Mouse (Mus musculus): Measurements from ENCODE around the gene Alox15. TPM values are rescaled to one million over a fixed set of nuclear protein-coding genes. Genes with fewer than 3 reads are reported as not detected.
A peak's percentile ranks its signal among the peaks of the same experiment; 100 is the strongest.

Alox15 gene
- polyA plus RNA-seq, 1 experiment: 0.50 TPM

DNA sequence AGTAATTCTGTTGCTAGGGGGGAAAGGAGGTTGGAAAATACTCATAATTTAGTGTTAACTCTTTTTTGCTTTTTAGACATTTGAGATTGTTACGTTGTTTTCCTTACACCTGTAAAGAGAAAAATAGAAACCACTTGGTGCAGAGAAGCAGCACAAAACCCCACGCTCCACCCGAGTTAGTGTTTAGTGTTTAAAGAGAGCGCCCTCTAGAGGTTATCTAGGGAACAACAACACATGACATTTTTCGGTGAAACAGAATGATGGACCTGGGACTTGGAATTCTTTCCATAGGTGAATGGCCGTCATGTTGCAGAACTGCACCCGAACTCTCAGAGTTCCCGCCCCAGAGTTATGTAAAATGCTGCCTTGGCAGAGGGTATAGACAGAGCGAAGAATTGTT lies 42.5 kb downstream of the Alox15 start:
- TF ChIP-seq FLI1 (IDR thresholded peaks at IDR 0.05; ENCODE audit: low read length) (no peak), GATA1 (IDR thresholded peaks at IDR 0.05; ENCODE audit: borderline replicate concordance, low read length) (no peak)
- no peak overlapping the region for H3K4me3 ChIP-seq (replicated peaks)
- no peaks in the 10 kb centered on the region for H3K9me3 ChIP-seq
- H3K27me3 ChIP-seq (replicated peaks): no peaks in the 10 kb centered on the region
- H3K4me1 ChIP-seq: peaks cover 83% of the 10 kb centered on the region
- H3K36me3 ChIP-seq (replicated peaks; ENCODE audit: low read length): peaks cover 1% of the 10 kb centered on the region

DNA sequence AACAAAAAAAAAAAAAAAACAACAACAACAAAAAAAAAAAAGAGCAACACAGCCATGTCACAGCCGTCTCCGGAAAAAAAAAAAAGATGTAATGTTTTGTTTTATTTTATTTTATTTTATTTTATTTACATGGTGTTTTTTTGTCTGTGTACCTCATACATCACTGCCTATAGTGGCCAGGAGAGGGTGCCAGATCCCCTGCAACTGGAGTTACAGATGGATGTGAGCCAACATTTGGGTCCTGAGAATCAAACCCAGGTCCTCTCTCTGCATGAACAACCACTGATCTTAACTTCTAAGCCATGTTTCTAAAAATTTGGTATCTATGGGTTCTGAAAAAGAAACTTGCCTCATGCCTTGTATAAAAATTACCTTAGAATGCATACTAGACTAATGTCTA lies 43.5 kb downstream of the Alox15 start:
- H3K36me3 ChIP-seq (replicated peaks; ENCODE audit: low read length): peaks cover 3% of the 10 kb centered on the region
- TF ChIP-seq GATA1 (IDR thresholded peaks at IDR 0.05; ENCODE audit: borderline replicate concordance, low read length) (no peak), FLI1 (IDR thresholded peaks at IDR 0.05; ENCODE audit: low read length) (no peak)
- H3K4me1 ChIP-seq: peaks cover 82% of the 10 kb centered on the region
- H3K4me3 ChIP-seq (replicated peaks): no peak overlapping the region
- H3K27me3 ChIP-seq (replicated peaks): no peaks in the 10 kb centered on the region
- no peaks in the 10 kb centered on the region for H3K9me3 ChIP-seq

DNA sequence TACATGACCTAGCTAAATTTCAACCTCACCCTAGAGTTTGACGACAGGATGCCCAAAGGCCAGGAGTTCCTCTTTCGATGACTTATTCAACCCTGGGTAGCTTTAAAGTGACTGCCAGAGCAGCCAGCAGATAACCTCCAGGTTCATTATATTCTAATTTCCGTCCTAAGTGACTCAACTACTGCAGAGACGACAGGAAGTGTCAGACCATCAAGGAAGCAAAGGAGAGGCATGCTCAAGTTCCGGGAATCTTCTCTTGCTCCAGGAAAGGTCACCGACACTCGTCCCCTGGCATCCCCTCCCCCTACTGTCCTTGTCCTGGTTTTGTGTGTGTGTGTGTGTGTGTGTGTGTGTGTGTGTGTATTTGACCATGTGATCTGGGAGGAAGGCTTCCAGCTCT lies 45.7 kb downstream of the Alox15 start:
- H3K36me3 ChIP-seq (replicated peaks; ENCODE audit: low read length): peaks cover 6% of the 10 kb centered on the region

DNA sequence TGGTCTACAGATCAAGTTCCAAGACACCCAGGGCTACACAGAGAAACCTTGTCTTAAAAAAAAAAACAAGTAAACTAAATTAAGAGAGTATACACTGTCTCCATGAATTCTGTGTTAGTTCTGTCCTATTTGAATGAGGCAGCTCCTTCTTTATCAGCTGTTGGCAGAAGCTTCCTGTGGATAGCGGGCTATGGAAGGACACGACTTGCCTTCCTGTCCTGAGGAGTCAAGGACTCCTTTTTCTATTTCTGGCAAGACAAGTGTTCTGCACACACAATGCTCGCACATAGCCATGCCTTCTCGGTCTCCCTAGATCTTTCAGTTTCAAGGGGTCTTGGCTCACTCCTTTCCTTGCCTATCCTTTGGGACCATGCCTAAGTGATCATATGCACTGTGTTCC lies 49.5 kb downstream of the Alox15 start:
- Histone ChIP-seq H3K9me3 (no peaks in the 10 kb centered on the region), H3K4me1 (peaks cover 93% of the 10 kb centered on the region), H3K36me3 (replicated peaks; ENCODE audit: low read length) (peaks cover 10% of the 10 kb centered on the region), H3K27me3 (replicated peaks) (no peaks in the 10 kb centered on the region), H3K4me3 (replicated peaks) (peak overlapping the region; percentile 85)
- TF ChIP-seq GATA1 (IDR thresholded peaks at IDR 0.05; ENCODE audit: borderline replicate concordance, low read length): peak; percentile 90; the same call in 2 of the 3 replicates
- TF ChIP-seq FLI1 (IDR thresholded peaks at IDR 0.05; ENCODE audit: low read length): peak; percentile 82

More for the DNA sequence above, 45.7 kb downstream of the Alox15 start:
- no peaks in the 10 kb centered on the region for H3K27me3 ChIP-seq (replicated peaks)
- TF ChIP-seq FLI1 (IDR thresholded peaks at IDR 0.05; ENCODE audit: low read length) (no peak), GATA1 (IDR thresholded peaks at IDR 0.05; ENCODE audit: borderline replicate concordance, low read length) (no peak)
- H3K4me3 ChIP-seq (replicated peaks): peak overlapping the region; percentile 81
- H3K4me1 ChIP-seq: peaks cover 86% of the 10 kb centered on the region
- H3K9me3 ChIP-seq: no peaks in the 10 kb centered on the region

GRCm38 (mm10) chr11:70297836-70298454 lies 53.9 kb downstream of the Alox15 start:
- Histone ChIP-seq H3K4me3 (replicated peaks) (peak overlapping the region; percentile 79), H3K36me3 (replicated peaks; ENCODE audit: low read length) (peaks cover 13% of the 10 kb centered on the region), H3K27me3 (replicated peaks) (no peaks in the 10 kb centered on the region), H3K9me3 (peaks cover 6% of the 10 kb centered on the region), H3K4me1 (peaks cover 88% of the 10 kb centered on the region)
- TF ChIP-seq GATA1 (IDR thresholded peaks at IDR 0.05; ENCODE audit: borderline replicate concordance, low read length) (peak; percentile 98), FLI1 (IDR thresholded peaks at IDR 0.05; ENCODE audit: low read length) (peak; percentile 56; the same call in 1 of the 2 replicates)

GRCm38 (mm10) chr11:70297405-70297804 lies 54.4 kb downstream of the Alox15 start:
- no peaks in the 10 kb centered on the region for H3K27me3 ChIP-seq (replicated peaks)
- TF ChIP-seq GATA1 (IDR thresholded peaks at IDR 0.05; ENCODE audit: borderline replicate concordance, low read length) (no peak), FLI1 (IDR thresholded peaks at IDR 0.05; ENCODE audit: low read length) (no peak)
- H3K4me1 ChIP-seq: peaks cover 86% of the 10 kb centered on the region
- peak overlapping the region; percentile 79 for H3K4me3 ChIP-seq (replicated peaks)
- peaks cover 13% of the 10 kb centered on the region for H3K36me3 ChIP-seq (replicated peaks; ENCODE audit: low read length)
- H3K9me3 ChIP-seq: peaks cover 6% of the 10 kb centered on the region

Other genes starting within 250 kb of the Alox15 start
- gene Mgl2, start 221.7 kb downstream of the Alox15 start, polyA plus RNA-seq (2012; ENCODE audit: insufficient read depth, low replicate concordance): not detected in 2 replicates
- 0.93 TPM in 1 of 2 replicates, not detected in the other for gene Clec10a, start 195.8 kb downstream of the Alox15 start, polyA plus RNA-seq (2012; ENCODE audit: insufficient read depth, low replicate concordance)
- gene Slc16a11, start 139.3 kb downstream of the Alox15 start, polyA plus RNA-seq (2012; ENCODE audit: insufficient read depth, low replicate concordance): not detected in 2 replicates
- gene Slc16a13, start 131.0 kb downstream of the Alox15 start, polyA plus RNA-seq (2012; ENCODE audit: insufficient read depth, low replicate concordance): 5.3 and 8.1 TPM in 2 replicates
- gene Bcl6b, start 122.2 kb downstream of the Alox15 start, polyA plus RNA-seq (2012; ENCODE audit: insufficient read depth, low replicate concordance): not detected in 2 replicates
- gene 0610010K14Rik, start 114.1 kb downstream of the Alox15 start, polyA plus RNA-seq (2012; ENCODE audit: insufficient read depth, low replicate concordance): 169 and 210 TPM in 2 replicates
- gene Gm21988, start 112.2 kb downstream of the Alox15 start, polyA plus RNA-seq (2012; ENCODE audit: insufficient read depth, low replicate concordance): 25.7 and 41.9 TPM in 2 replicates
- 869 and 1,064 TPM in 2 replicates for gene Rnasek, start 112.2 kb downstream of the Alox15 start, polyA plus RNA-seq (2012; ENCODE audit: insufficient read depth, low replicate concordance)
- 66.3 and 164 TPM in 2 replicates for gene Alox12, start 96.7 kb downstream of the Alox15 start, polyA plus RNA-seq (2012; ENCODE audit: insufficient read depth, low replicate concordance)
- gene Alox12e, start 29.4 kb downstream of the Alox15 start, polyA plus RNA-seq (2012; ENCODE audit: insufficient read depth, low replicate concordance): 0.03 TPM in 1 of 2 replicates, not detected in the other
- gene Pelp1, start 58.0 kb upstream of the Alox15 start, polyA plus RNA-seq (2012; ENCODE audit: insufficient read depth, low replicate concordance): 30.9 and 36.1 TPM in 2 replicates
- 1,596 and 3,155 TPM in 2 replicates for gene Arrb2, start 80.6 kb upstream of the Alox15 start, polyA plus RNA-seq (2012; ENCODE audit: insufficient read depth, low replicate concordance)
- 47.7 and 52.0 TPM in 2 replicates for gene Med11, start 99.9 kb upstream of the Alox15 start, polyA plus RNA-seq (2012; ENCODE audit: insufficient read depth, low replicate concordance)
- 2.1 and 3.6 TPM in 2 replicates for gene Zmynd15, start 107.4 kb upstream of the Alox15 start, polyA plus RNA-seq (2012; ENCODE audit: insufficient read depth, low replicate concordance)
- 1.4 and 23.1 TPM in 2 replicates for gene Cxcl16, start 108.0 kb upstream of the Alox15 start, polyA plus RNA-seq (2012; ENCODE audit: insufficient read depth, low replicate concordance)
- 0.55 TPM in 1 of 2 replicates, not detected in the other for gene Tm4sf5, start 153.2 kb upstream of the Alox15 start, polyA plus RNA-seq (2012; ENCODE audit: insufficient read depth, low replicate concordance)
- not detected in 2 replicates for gene Vmo1, start 162.6 kb upstream of the Alox15 start, polyA plus RNA-seq (2012; ENCODE audit: insufficient read depth, low replicate concordance)
- not detected in 2 replicates for gene Gltpd2, start 167.2 kb upstream of the Alox15 start, polyA plus RNA-seq (2012; ENCODE audit: insufficient read depth, low replicate concordance)
- gene Psmb6, start 173.3 kb upstream of the Alox15 start, polyA plus RNA-seq (2012; ENCODE audit: insufficient read depth, low replicate concordance): 79.0 and 226 TPM in 2 replicates
- gene Gm40193, start 180.9 kb upstream of the Alox15 start, polyA plus RNA-seq (2012; ENCODE audit: insufficient read depth, low replicate concordance): not detected in 2 replicates
- 1.1 TPM in 1 of 2 replicates, not detected in the other for gene Pld2, start 188.0 kb upstream of the Alox15 start, polyA plus RNA-seq (2012; ENCODE audit: insufficient read depth, low replicate concordance)
- gene Mink1, start 210.8 kb upstream of the Alox15 start, polyA plus RNA-seq (2012; ENCODE audit: insufficient read depth, low replicate concordance): 122 and 129 TPM in 2 replicates

Measured in megakaryocyte, embryonic 14.5 days (primary cell).